Mouse (Mus musculus): ENCODE measurements around the gene Pde8a.

Pde8a gene

GRCm38 (mm10) chr7:81209979-81210685, 3.3 kb upstream of the Pde8a start:
- DNase-seq (ENCODE audit: low read depth, low spot score), result no peak

GRCm38 (mm10) chr7:81211760-81212159, 1.6 kb upstream of the Pde8a start:
- peak; percentile 32 for DNase-seq (ENCODE audit: low read depth, low spot score)

GRCm38 (mm10) chr7:81212261-81212681, 1.1 kb upstream of the Pde8a start:
- peak; percentile 78 for DNase-seq (ENCODE audit: low read depth, low spot score)

DNA sequence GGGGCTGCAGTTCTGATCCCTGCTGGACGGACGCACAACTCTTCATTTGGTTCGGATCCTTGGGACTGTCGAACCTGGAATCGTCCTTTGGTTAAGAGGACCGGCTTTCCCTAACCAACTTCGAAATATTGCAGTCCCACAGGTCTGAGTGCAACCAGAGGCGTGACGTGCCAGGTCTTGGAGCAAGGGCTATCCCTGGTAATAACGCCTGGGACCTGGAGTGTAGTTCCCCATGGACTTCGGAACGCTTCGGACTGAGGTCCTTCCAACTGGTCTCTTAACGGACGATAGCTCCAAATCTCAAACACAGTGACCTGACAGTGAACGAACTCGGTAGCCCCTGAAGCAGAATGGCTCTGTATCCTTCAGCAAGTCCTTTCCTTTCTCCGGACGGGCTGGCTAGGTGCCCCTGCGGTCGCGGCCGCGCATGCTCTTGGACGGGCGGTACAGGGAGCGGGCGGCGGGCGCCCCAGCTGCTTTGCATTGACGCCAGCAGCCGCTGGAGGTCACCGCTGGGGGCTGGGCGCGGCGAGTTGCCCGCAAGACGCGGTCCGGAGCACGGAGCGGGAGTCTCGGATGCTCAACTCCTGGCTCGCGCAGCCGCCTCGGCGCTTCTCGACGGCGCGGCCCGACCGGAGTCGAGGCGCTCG, 574 bp upstream of the Pde8a start:
- peak; percentile 95 for DNase-seq (ENCODE audit: low read depth, low spot score)

GRCm38 (mm10) chr7:81214153-81214907, 934 bp downstream of the Pde8a start:
- no peak for DNase-seq (ENCODE audit: low read depth, low spot score)

DNA sequence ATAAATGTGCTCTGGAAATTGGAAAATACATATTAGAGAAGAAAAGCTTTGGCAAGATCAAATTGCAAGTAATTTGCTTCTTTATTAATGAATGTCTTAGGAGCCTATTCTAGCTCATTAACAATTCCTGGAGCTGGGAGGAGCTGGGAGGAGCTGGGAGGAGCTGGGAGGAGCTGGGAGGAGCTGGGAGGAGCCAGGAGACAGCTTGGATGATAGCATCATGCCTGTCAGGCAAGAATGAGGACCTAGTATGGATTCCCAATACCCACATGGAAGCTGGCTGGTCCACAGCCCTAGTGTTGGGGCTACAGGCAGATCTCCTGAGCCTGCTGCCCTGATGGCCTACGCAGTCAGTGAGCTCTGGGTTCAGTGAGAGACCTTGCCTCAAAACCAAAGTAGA, 2.6 kb downstream of the Pde8a start:
- DNase-seq (ENCODE audit: low read depth, low spot score), result no peak

DNA sequence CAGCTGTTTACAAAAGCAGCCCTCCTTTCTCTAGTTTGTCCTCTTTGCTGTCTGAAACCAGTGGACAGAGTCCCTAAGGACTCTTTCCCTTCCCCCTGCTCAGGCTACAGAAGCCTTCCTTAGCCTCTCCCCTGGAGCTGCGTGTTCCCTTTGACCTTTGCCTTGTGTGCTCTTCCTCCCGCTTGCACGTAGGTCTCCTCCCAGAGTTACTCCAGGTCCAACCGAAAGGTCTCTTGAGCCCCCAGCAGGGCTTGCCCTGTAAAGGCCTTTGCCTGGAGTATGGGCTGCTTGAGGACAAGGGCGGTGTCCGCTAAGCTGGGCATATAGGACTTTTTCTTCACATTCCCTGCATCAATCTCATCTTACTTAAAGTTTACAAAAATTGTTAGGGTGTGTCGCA, 5.9 kb downstream of the Pde8a start:
- no peak for DNase-seq (ENCODE audit: low read depth, low spot score)

DNA sequence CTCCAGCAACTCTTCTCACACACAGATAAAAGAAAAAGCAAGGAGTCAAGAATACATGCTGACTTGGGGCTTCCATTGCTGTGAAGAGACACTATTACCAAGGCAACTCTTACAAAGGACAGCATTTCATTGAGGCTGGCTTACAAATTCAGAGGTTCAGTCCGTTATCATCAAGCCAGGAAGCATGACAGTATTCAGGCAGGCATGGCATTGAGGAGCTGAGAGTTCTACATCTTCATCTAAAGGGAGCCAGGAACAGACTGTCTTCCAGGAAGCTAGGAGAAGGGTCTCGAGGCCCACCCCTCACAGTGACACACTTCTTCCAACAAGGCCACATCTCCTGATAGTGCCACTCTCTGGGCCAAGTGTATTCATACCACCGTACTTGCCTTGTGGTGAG, 7.0 kb downstream of the Pde8a start:
- no peak for DNase-seq (ENCODE audit: low read depth, low spot score)

DNA sequence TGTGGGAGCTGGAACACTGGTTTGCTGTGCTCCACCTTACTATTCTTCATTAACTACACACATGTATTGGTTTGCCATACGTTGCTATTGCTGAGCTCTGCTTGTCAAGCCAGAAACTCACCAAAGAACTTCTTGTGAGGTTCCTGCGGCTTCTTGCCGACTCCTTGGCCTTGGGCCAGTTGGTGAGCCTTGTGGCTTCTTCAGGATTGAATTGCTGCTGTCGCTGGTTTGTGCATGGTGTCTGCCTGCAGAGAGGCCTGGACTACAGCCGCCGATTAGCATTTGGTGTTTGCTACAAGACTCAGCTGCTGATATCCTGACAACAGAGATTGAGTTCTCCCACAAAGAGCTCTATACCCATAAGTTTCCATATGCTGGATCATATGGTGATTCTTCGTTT, 10.9 kb downstream of the Pde8a start:
- DNase-seq (ENCODE audit: low read depth, low spot score), result no peak

DNA sequence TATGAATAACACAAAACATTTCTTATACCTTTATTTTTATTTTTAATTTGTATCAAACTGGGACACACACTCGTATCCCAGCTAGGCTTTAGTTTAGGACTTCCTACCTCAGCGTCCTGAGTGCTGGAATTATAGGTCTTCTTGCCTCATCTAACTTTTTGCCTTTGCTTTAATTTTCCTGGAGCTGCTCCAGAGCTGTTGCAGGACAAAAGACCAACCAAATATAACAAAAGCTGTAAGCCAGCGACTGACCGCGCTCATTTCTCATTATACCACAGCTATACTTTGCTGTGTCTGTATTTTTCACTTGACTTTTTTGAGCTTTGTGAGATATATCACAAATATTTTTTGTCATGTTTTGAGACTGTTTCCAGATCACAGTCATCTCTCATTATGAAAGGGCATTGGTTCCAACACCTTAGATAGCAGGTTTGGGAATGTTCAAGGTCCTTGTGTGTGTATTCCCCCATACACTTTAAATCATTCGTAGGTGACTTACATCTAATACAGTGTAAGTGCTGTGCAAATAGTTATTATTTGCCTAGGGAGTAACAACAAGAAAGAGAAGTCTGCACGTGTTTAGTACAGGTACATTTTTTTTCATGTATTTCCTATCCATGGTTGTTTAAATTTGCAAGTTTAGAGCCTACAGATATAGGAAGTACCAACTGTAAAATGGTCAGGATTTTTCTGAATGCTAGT, 16.8 kb downstream of the Pde8a start:
- no peak for DNase-seq (ENCODE audit: low read depth, low spot score)

DNA sequence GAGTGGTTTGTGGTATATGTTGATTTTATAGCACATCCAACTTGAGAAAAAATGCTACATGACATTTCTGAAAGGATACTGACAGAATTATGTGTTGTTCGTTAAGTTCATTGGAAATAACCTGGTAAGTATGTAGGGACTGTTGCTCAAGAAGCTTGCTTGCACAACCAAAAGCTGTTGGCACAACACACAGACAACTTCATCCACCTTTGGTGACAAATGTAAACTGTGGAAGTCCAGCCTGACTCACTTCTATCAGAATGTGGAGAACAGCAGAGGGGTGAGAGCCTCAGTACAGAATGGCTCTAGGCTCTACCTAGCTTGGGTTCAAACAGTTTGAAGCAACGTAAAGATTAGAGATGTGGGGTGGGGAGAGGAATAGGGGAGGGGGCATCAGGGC, 19.3 kb downstream of the Pde8a start:
- no peak for DNase-seq (ENCODE audit: low read depth, low spot score)

- DNase-seq (ENCODE audit: low read depth, low spot score), result no peak
Measured at GRCm38 (mm10) chr7:81235117-81235516, 21.7 kb downstream of the Pde8a start.

DNA sequence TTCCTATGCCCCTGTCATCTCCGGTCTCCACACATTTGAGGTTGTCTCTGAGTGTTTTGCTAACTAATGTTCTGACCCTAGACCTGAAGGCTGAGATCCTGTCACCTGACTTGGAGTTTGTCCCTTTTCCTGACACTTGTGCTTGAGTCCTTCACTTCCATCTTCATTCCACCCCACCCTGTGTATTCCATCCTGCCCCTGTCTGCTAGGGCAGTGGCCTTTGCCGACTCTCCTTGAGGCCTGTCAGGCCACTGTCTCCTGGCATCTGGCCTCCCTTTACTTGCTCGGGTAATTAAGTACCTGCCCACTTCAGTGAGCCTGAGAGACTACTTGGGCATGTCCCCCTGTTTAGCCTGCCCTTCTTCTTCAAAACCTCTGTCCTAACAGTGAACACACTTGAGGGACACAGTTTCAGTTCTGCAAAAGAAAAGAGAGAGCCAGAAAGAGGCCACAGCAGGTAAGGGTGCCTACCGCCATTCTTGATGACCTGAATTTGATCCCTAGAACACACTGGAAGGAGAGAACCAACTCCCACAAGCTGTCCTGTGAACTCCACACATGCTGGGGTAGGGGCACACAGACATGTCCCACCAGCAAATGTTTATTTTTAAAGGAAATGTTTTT, 22.3 kb downstream of the Pde8a start:
- DNase-seq (ENCODE audit: low read depth, low spot score), result no peak

- DNase-seq (ENCODE audit: low read depth, low spot score), result no peak
Measured at GRCm38 (mm10) chr7:81243361-81243760, 30.0 kb downstream of the Pde8a start.

GRCm38 (mm10) chr7:81249854-81250279, 36.5 kb downstream of the Pde8a start:
- no peak for DNase-seq (ENCODE audit: low read depth, low spot score)

GRCm38 (mm10) chr7:81250601-81251000, 37.2 kb downstream of the Pde8a start:
- DNase-seq (ENCODE audit: low read depth, low spot score), result no peak

- DNase-seq (ENCODE audit: low read depth, low spot score), result no peak
Measured at GRCm38 (mm10) chr7:81251521-81251920, 38.1 kb downstream of the Pde8a start.

DNA sequence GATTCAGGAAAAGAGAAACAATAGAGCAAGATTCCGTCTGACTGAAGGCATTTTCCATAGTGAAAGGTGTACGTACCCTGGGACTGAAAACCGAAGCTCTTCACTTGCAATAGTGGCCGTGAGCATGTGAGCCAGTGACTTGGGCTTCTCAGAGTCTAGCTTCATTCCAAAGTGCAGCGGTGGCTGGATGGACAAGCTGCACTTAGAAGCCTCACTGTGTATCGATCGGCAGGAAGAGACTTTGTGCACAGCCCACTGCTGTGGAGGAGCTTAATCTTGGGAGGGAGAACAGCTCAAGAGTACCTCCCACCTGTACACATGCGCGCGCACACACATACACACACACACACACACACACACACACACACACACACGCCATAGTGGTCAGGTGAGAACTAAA, 39.9 kb downstream of the Pde8a start:
- no peak for DNase-seq (ENCODE audit: low read depth, low spot score)

DNA sequence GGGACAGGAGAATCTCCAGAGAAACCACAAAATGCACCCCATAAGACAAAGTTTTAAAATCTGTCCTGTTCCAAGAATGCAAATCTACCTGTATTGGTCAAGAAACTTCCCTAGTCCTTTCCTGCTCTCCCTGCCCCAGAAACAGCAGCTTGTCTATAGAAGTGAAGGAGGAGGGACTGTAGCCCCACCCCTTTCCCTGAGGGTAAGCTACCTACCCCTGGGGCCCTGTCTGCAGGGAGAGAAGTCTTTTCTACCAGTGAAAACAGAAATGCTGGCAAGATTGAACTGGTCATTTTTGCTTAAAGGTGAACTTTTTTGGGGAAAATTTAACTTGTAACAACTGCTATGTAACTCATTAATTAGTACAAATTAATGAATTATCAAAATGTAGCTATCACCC, 41.2 kb downstream of the Pde8a start:
- no peak for DNase-seq (ENCODE audit: low read depth, low spot score)

- no peak for DNase-seq (ENCODE audit: low read depth, low spot score)
Measured at GRCm38 (mm10) chr7:81255456-81255855, 42.1 kb downstream of the Pde8a start.

DNA sequence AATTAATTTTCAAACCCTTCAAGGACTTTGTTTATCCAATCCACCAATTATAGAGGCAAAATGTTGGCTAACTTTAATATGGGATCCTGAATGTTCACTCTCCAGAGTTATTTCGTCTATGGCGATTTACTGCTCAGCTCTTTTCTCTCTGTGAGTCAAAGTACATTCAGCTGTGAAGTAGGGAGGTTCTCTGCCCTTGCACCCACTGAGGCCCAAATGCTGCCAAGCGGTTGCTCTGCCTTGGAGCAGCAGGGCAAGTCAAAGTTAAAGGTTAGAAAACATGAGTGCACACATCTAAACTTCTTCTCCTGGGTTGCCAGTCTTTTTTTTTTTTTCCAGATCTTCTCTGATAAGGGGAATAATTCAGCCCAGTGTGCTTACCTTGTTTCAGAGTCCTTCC, 43.4 kb downstream of the Pde8a start:
- no peak for DNase-seq (ENCODE audit: low read depth, low spot score)

- DNase-seq (ENCODE audit: low read depth, low spot score), result peak; percentile 10
Measured at GRCm38 (mm10) chr7:81261548-81261947, 48.2 kb downstream of the Pde8a start.

Measured in CD4-positive, CD25-positive, alpha-beta regulatory T cell, adult 2 months (primary cell).